Mouse (Mus musculus): ENCODE measurements around the gene Hoxd8. TPM values are rescaled to one million over a fixed set of nuclear protein-coding genes. Genes with fewer than 3 reads are reported as not detected.

The Hoxd8 gene
- total RNA-seq, 2 experiments from 2014 or later, result not detected

Small RNA genes within 50 kb of the gene (microRNA-seq; reads per million reads assigned to microRNA genes)
- gene Gm44463, result 0 reads per million in 2 experiments
- gene Mir10b, result 27.7 to 39.7 reads per million in 2 experiments

Other genes with a start within 250 kb of the Hoxd8 start
- 10 to 100 TPM; 68.4 to 72.1 TPM for gene Lnpk, start 125.2 kb upstream of the Hoxd8 start, total RNA-seq (2021)
- not detected for gene Evx2, start 45.1 kb upstream of the Hoxd8 start, total RNA-seq (2021)
- not detected for gene Hoxd13, start 36.3 kb upstream of the Hoxd8 start, total RNA-seq (2021)
- gene Hoxd12, start 29.6 kb upstream of the Hoxd8 start, total RNA-seq (2021), result not detected
- not detected for gene Hoxd11, start 25.1 kb upstream of the Hoxd8 start, total RNA-seq (2021)
- not detected for gene Hoxd10, start 12.7 kb upstream of the Hoxd8 start, total RNA-seq (2021)
- not detected for gene Hoxd9, start 6.9 kb upstream of the Hoxd8 start, total RNA-seq (2021)
- not detected for gene Hoxd3, start 7.3 kb downstream of the Hoxd8 start, total RNA-seq (2021)
- gene Hoxd4, start 7.3 kb downstream of the Hoxd8 start, total RNA-seq (2021), result not detected
- gene Gm28230, start 22.1 kb downstream of the Hoxd8 start, total RNA-seq (2021), result not detected
- not detected for gene Hoxd1, start 58.4 kb downstream of the Hoxd8 start, total RNA-seq (2021)
- 10 to 100 TPM; 47.4 to 54.9 TPM for gene Mtx2, start 121.2 kb downstream of the Hoxd8 start, total RNA-seq (2021)

All from left cerebral cortex, postnatal 14 days (tissue).